Mouse (Mus musculus) thymus, postnatal 36 days (tissue): Measurements from ENCODE around the gene Trim33.

Source experiments
- DNase-seq, 2 experiments: peaks; one replicate each; pipeline ENCODE4 v3.0.0; 2022; ENCODE audit warnings: mixed read lengths in 2 of 2

Gene Trim33

DNA sequence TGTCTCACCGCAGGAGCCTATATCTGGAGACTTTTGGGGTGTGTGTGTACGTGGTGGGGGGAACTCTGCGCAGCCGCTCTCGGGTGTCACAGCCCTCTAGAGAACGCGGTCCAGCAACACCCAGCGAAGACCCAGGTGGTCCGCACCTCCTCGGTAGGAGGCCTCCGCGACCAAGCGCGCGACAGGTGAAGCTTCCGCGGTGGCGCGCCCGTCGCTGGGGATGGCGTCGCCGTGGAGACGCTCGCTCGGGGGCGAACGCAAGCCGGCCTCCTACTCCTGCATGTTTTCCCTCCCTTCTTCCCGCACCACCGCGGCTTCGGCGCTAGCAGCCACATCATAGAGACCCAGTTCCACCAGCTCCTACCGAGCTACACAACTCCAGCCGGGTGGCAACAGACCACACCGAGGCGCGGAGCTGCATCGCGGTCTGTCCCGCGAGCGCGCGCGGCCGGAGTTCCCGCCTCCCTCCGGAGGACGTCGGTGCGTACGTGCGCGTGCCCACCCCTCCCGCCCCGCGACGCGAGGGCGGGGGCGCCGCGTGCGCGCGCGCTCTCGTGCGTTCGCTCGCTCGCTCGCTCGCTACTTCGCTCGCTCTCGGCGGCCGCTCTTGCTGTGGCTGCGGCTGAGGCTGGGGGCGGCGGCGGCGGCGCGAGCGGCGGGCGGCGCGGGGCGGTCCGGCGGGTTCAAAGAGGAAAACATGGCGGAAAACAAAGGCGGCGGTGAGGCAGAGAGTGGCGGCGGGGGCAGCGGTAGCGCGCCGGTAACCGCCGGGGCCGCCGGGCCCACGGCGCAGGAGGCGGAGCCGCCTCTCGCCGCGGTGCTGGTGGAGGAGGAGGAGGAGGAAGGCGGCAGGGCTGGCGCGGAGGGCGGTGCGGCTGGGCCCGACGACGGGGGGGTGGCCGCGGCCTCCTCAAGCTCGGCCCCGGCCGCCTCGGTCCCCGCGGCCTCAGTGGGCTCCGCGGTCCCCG is at the start of gene Trim33:
Trim33 (plus strand) TSS at position 112 of the 968 bp plus-strand sequence.
- DNase-seq: peak; percentile 91

- DNase-seq: no peak
Observed at GRCm38 (mm10) chr3:103232398-103232797, 46.7 kb upstream of the Trim33 start.

GRCm38 (mm10) chr3:103241524-103241923 is 37.6 kb upstream of the Trim33 start:
- no peak for DNase-seq

GRCm38 (mm10) chr3:103242156-103242555 is 36.9 kb upstream of the Trim33 start:
- DNase-seq: no peak

DNA sequence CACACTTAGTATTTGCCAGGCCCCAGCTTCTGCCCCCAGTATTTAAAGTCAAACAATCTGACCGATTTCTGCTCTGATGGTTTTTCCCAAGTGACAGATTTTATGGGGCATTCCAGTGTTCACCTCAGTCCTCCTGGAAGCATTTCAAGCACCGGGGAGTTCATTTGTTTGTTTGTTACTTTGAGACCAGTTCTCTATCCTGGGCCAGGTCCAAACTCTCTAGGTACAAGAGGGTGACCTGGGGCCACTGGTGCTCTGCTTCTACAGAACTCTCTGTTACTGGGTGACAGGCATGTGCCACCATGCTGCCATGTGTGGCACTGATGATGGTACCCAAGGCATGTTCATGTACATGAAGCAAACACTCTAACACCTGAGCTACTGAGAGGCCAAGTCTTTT is 35.6 kb upstream of the Trim33 start:
- DNase-seq: no peak

DNA sequence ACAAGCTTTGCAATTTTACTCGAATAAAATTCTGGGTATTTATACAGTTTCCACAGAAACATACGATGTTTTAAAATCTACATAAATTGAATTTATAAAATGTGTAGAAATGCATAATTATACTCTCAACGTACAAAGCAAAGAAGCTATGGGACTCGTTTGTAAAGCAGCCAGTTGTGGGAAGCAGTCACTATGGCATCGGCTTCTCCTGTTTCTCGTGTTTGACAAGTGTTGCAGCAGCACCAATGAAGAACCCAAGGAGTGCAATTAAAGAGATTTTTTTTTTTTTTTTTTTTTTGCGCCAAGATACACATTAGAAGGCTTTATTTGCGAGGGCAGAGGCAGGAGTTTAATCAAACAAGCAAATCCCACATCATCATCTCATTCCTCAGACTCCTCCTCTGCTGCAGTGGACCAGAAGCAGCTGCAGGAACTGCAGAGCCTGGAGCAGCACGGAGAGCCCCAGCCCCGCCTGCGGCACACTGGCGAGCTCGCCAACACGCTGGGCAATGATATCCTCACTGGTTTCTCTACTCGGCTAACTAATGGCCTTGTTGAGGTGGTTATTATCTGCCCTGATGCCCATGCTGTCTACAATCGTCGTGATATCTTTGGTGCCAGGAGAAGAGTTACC is 32.3 kb upstream of the Trim33 start:
- no peak for DNase-seq

DNA sequence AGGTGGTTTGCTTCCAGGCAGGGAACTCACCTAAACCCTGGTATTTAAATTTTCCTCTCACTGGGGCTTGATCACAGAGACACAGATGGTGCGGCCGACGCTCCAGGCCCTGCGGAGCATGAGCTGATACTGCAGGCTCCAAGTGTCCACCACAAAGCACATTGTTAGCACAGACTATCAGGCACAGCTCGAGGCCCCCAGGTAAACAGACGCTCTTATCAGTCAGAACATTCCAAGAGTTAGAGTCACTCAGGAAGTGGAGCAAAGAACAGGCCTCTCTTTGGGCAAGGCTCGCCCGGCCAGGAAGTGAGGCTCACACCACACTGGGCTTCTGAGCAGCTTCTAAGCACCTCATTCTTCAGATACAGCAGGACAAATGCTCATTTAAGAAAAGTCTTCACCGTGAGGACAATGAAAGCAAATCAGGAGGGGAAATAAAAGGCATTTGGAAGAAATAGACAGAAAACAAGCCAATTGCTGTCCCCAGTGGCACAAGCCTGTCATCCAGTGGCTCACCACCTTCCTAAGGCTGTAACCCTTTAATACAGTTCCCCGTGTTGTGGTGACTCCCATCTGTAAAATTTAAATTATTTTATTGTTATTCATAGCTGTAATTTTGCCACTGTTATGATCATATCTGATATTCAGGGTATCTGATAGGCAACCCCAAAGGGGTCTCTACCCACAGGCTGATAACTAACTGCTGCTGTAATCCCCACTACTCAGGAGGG is 22.8 kb upstream of the Trim33 start:
- no peak for DNase-seq

DNA sequence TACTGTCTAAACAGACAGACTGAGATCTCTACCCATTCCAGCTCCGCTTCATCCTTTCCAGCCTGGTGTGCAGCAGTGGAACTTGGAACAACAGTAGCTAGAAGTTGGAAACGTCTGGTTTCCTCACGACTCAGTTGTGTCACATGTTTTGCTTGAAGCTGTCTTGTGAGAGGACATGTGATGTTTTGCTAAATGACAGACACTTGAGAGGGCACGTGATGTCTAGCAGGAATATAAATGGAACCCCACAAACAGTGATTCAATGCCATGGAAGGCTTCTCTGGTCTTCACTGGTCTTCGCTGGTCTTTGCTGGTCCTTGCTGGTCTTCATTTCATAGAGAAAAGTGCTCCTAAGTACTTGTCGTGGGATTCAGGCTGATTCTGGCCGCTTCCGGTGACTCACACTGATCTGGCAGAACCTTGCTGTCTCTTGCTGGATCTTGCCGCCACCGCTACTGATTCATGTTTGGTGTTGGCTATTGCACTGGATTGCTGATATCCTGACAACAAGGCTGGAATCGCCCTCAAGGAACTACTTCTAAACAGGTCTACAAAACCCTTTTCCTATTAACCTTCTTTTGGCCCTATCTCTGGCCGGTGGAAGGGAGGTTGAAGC is 16.2 kb upstream of the Trim33 start:
- DNase-seq: no peak

GRCm38 (mm10) chr3:103278561-103279181 is 422 bp upstream of the Trim33 start:
- DNase-seq: no peak

DNA sequence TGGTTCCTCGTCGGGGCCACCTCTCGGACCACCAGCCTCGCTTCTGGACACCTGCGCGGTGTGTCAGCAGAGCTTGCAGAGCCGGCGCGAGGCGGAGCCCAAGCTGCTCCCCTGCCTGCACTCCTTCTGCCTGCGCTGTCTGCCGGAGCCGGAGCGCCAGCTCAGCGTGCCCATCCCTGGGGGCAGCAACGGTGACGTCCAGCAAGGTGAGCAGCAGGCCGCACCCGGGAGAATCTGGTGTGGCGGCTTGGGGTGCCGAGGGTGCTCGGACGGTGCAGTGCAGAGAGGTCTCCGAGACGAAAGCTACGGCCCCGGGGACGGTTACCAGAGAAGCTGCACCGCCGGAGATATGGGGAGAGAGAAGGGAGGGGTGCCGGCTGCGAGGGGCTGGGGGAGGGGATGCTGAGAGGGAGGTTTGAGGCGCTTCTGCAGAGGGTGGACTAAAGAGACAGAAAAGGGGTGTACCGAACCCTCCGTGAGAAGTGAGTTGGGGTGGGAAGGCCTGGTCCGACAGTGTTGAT is 1.2 kb downstream of the Trim33 start:
- peak; percentile 70 to 72 for DNase-seq

DNA sequence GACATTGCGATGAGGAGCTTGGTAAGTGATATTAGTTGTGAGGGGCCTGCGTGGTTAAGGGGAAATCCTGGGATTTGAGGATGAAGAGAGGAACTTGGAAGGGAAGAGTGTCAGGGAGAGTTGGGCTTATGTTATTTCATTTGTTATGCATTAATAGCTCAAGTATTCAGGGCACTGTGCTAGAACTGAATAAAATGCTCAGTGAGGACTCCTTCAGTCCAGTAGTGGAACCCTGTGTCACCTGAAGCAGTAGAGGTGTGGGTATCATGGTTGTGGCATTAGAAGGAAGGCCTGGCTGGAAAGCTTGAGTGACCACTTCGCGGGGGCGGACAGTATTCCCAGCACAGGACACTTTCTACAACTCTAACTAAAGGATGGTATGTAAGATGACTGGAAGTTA is 1.8 kb downstream of the Trim33 start:
- DNase-seq: peak in 1 of 2 experiments; percentile 13

GRCm38 (mm10) chr3:103288761-103289160 is 9.7 kb downstream of the Trim33 start:
- DNase-seq: no peak

DNA sequence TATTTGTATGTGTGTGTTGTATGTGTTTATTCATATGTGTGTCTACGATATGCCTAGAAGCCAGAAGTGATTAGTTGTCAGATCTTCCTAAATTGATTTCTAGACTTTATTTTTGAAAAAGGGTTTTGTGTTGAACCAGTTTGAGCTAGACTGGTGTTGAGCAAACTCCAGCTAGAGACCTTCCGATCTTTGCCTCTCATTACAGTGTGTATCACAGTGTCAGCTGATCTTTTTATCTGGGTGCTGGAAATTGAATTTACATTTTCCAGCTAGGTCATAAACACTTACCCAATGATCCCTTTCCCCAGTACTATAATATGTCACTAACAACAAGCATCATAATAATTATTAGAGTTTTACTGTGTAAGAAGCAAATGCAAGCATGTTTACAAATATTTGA is 12.0 kb downstream of the Trim33 start:
- no peak for DNase-seq

DNA sequence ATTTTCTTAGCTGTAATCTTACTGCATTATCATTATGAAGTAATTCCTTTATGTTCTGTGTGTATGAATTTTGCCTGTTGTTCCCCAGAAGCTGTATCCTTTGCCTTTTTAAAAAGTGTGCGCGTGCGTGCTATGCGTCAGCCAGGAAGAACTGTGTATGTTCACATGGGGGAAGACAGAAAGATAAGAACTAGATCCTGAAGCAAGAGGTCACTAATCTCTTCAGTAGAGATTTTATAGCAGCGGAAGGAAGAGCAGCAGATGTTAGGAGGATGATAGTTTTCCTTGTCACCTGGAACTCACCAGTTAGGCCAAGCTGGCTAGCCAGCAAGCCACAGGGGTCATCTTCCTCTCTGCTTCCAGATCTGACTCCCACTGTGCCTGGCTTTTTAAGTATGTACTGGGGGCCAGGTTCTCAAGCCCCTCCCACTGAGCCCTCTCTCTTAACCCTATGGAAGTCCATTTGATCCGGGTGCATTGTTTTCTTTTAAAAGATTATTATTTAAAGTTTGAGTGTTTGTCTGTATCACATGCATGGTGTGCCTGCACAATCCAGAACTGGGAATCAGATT is 26.4 kb downstream of the Trim33 start:
- DNase-seq: no peak

- DNase-seq: no peak
Observed at GRCm38 (mm10) chr3:103309252-103309651, 30.2 kb downstream of the Trim33 start.

DNA sequence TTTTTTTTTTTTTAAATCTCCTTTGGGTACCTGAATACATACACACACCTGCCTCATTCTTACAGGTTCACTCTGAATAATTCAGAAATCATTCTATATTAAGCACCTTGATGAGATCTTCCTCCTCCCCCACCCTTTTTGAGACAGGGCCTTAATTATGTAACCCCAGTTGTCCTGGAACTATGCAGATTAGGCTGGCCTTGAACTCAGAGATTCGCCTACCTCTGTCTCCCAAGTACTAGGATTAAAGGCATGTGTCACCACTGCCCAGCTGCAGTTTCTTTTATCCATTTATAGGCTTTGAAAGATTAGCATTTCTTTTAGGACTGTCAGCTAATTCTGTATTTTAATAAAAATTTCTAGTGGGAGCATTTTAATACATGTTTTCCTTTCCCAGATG is 30.7 kb downstream of the Trim33 start:
- DNase-seq: no peak

GRCm38 (mm10) chr3:103314291-103314690 is 35.2 kb downstream of the Trim33 start:
- no peak for DNase-seq

DNA sequence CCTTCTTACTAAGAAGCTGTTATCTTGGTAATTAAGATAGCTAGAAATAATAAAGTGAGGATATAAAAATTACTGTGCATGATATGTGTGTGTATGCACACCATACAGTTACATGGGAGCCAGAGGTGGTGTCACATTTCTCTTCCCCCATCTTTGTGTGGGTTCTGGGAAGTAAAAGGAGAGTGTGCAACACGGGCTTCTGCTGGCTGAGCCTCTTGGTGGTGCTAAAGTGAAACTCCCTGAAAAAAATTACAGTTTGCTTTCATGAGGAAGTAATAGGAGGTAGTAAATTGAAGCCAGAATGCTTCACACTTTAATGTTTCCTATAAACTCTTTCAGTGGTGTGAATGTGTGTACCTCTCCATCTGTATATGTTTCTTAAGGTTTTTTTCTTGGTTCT is 56.3 kb downstream of the Trim33 start:
- DNase-seq: no peak

GRCm38 (mm10) chr3:103346658-103347057 is 67.6 kb downstream of the Trim33 start:
- DNase-seq: no peak

GRCm38 (mm10) chr3:103353518-103353917 is 74.4 kb downstream of the Trim33 start:
- no peak for DNase-seq

DNA sequence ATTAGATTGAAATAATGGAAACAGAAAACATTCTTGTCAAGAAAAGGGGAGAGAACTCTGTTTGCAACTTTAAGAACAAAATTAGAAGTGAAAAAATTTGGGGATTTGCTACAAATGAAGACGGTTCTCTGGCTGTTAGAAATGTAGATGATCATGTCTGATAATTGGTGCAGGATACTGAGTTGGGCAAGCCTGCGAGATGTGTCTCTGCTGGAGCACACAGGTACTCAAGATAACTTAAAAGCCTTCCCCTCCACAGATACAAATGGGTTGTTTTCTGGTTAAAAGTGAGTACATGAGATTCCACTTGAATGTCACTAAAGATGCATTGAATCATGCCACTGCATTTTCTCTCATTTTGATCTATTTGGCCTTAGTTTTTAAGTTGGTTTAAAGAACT is 74.9 kb downstream of the Trim33 start:
- DNase-seq: no peak

DNA sequence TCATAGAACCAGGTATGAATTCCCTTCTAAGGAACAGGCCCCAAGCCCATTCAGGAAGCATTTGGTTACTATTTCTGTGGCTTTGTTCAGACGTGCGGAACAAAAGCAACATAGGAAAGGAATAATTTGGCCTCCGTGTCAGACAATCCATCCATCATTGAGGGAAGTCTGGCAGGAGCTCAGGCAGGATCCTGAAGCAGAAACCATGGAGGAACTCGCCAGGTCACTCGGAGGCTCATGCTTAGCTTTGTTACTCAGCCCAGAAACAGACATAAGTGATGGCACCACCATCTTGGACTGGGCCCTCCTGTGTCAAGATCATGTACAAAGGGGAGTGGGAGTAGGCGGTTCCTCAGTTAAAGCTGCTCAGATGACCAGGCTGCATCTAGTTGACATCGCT is 82.1 kb downstream of the Trim33 start:
- no peak for DNase-seq
